Mouse (Mus musculus) neutrophil, adult 59 days (primary cell): Measurements from ENCODE around the gene Dstn. TPM values are rescaled to one million over a fixed set of nuclear protein-coding genes. Genes with fewer than 3 reads are reported as not detected.

Source experiments
- total RNA-seq, 2 experiments: library from RNA; stranded (reverse); gene quantifications; 1 replicate in 1 of 2; 2 replicates in 1 of 2; pipeline ENCODE4 v1.2.4; 2023

The Dstn gene
- total RNA-seq = 100 to 1,000 TPM; 346 to 373 TPM

GRCm38 (mm10) chr2:143914760-143915599, at the start of gene Dstn:
TSS of gene Dstn (plus strand) at chr2:143915320.

Other genes starting within 250 kb of the Dstn start
- gene Bfsp1, start 52.1 kb upstream of the Dstn start, total RNA-seq = 1 to 10 TPM in 1 of 2 experiments, under 1 TPM in 1; 0.60 to 1.0 TPM
- gene Rrbp1, start 95.9 kb downstream of the Dstn start, total RNA-seq = 100 to 1,000 TPM; 193 to 231 TPM
- not detected for gene Banf2, start 117.7 kb downstream of the Dstn start, total RNA-seq